Mouse (Mus musculus) midbrain, embryonic 10.5 days (tissue): ENCODE data around the gene Syne4. TPM values are rescaled to one million over a fixed set of nuclear protein-coding genes. Genes with fewer than 3 reads are reported as not detected.

Experiments used
- DNase-seq: peaks from one replicate; pipeline ENCODE4 v3.0.0-alpha.2; 2017; ENCODE audit warnings: low spot score
- H3K27ac ChIP-seq: fragments of 300-500 bp; sonication (generic); replicated peaks from 2 replicates; pipeline ENCODE4 v1.5.1; 2016; ENCODE audit warnings: mild to moderate bottlenecking
- H3K27me3 ChIP-seq: fragments of 300-500 bp; sonication (generic); 2 replicates; pipeline ENCODE4 v1.6.1; 2016; ENCODE audit warnings: low read depth, mild to moderate bottlenecking; ENCODE audit not compliant: poor library complexity, severe bottlenecking
- H3K36me3 ChIP-seq: fragments of 300-500 bp; sonication (generic); 2 replicates; pipeline ENCODE4 v1.6.1; 2016; ENCODE audit warnings: mild to moderate bottlenecking, moderate library complexity
- H3K4me1 ChIP-seq: fragments of 300-500 bp; sonication (generic); 2 replicates; pipeline ENCODE4 v1.6.1; 2016
- H3K4me3 ChIP-seq: fragments of 300-500 bp; sonication (generic); 2 replicates; pipeline ENCODE4 v1.5.1; 2016; ENCODE audit warnings: mild to moderate bottlenecking, moderate library complexity
- H3K9me3 ChIP-seq: fragments of 300-500 bp; sonication (generic); replicated peaks from 2 replicates; pipeline ENCODE4 v1.6.1; 2016; ENCODE audit warnings: mild to moderate bottlenecking
- WGBS: fragments of 180-500 bp; shearing (Covaris S2); methylation state at CpG from one replicate; pipeline ENCODE4 v1.1.7; 2016; 5-methylcytosine and 5-hydroxymethylcytosine counted together
- polyA plus RNA-seq: library from polyadenylated mRNA; unstranded; fragments of >200 nt; fragmentation: Nextera tagmentation; extraction: Ambion mirVana; gene quantifications from 2 replicates; pipeline ENCODE4 v1.2.1, GENCODE M21; 2016

Gene Syne4
- polyA plus RNA-seq, 1 experiment from 2014 or later, result 14.8 TPM

- no peaks in the 10 kb centered on the region; the same call in 1 of the 2 replicates for H3K27me3 ChIP-seq
- H3K36me3 ChIP-seq, result no peaks in the 10 kb centered on the region
- no peak for DNase-seq
- no peaks in the 10 kb centered on the region for H3K9me3 ChIP-seq
- WGBS, result 75% methylated on average over 8 of the region's 8 CpGs
- H3K4me3 ChIP-seq, result no peak overlapping the region
- H3K4me1 ChIP-seq, result peaks cover 25% of the 10 kb centered on the region
- H3K27ac ChIP-seq, result no peak overlapping the region
Observed at GRCm38 (mm10) chr7:30286701-30287410, 27.8 kb upstream of the Syne4 start.

- Histone ChIP-seq H3K4me3 (no peak overlapping the region), H3K36me3 (peaks cover 6% of the 10 kb centered on the region), H3K4me1 (peaks cover 36% of the 10 kb centered on the region), H3K9me3 (no peaks in the 10 kb centered on the region), H3K27ac (no peak overlapping the region), H3K27me3 (no peaks in the 10 kb centered on the region; the same call in 1 of the 2 replicates)
- no peak for DNase-seq
- 74% methylated on average over 6 of the region's 6 CpGs for WGBS
Observed at GRCm38 (mm10) chr7:30288046-30288445, 26.6 kb upstream of the Syne4 start.

- no peak for DNase-seq
- Histone ChIP-seq H3K4me3 (no peak overlapping the region), H3K36me3 (peaks cover 16% of the 10 kb centered on the region), H3K27me3 (no peaks in the 10 kb centered on the region; the same call in 1 of the 2 replicates), H3K9me3 (no peaks in the 10 kb centered on the region), H3K4me1 (peaks cover 45% of the 10 kb centered on the region), H3K27ac (peak overlapping the region; percentile 24)
- WGBS, result 71% methylated on average over 7 of the region's 7 CpGs
Observed at GRCm38 (mm10) chr7:30289071-30289713, 25.4 kb upstream of the Syne4 start.

GRCm38 (mm10) chr7:30289714-30290399 is 24.8 kb upstream of the Syne4 start:
- H3K9me3 ChIP-seq, result no peaks in the 10 kb centered on the region
- H3K27me3 ChIP-seq, result no peaks in the 10 kb centered on the region; the same call in 1 of the 2 replicates
- no peak overlapping the region for H3K4me3 ChIP-seq
- 61% methylated on average over 10 of the region's 10 CpGs for WGBS
- H3K27ac ChIP-seq, result peak overlapping the region; percentile 24
- H3K4me1 ChIP-seq, result peaks cover 47% of the 10 kb centered on the region
- DNase-seq, result peak; percentile 28
- peaks cover 22% of the 10 kb centered on the region for H3K36me3 ChIP-seq

- Histone ChIP-seq H3K4me1 (peaks cover 47% of the 10 kb centered on the region), H3K9me3 (no peaks in the 10 kb centered on the region), H3K27me3 (no peaks in the 10 kb centered on the region; the same call in 1 of the 2 replicates), H3K4me3 (peak within 1 kb of the TSS; percentile 92), H3K27ac (peak within 1 kb of the TSS; percentile 95), H3K36me3 (peaks cover 38% of the 10 kb centered on the region)
- DNase-seq, result peak; percentile 86
- WGBS, result 8% methylated on average over 35 of the region's 35 CpGs
Observed at GRCm38 (mm10) chr7:30291215-30292131, 23.1 kb upstream of the Syne4 start, which contains the start of gene Clip3. Gene Clip3 (plus strand): TSS chr7:30291728.

- Histone ChIP-seq H3K36me3 (peaks cover 62% of the 10 kb centered on the region), H3K4me3 (peak overlapping the region; percentile 7; the same call in 1 of the 2 replicates), H3K4me1 (peaks cover 42% of the 10 kb centered on the region), H3K9me3 (no peaks in the 10 kb centered on the region), H3K27ac (no peak overlapping the region), H3K27me3 (no peaks in the 10 kb centered on the region; the same call in 1 of the 2 replicates)
- 87% methylated on average over 13 of the region's 13 CpGs for WGBS
- DNase-seq, result no peak
Observed at GRCm38 (mm10) chr7:30293795-30294194, 20.8 kb upstream of the Syne4 start.

- Histone ChIP-seq H3K4me3 (peak overlapping the region; percentile 7; the same call in 1 of the 2 replicates), H3K27ac (no peak overlapping the region), H3K9me3 (no peaks in the 10 kb centered on the region), H3K27me3 (no peaks in the 10 kb centered on the region), H3K4me1 (peaks cover 39% of the 10 kb centered on the region), H3K36me3 (peaks cover 67% of the 10 kb centered on the region)
- 94% methylated on average over 5 of the region's 5 CpGs for WGBS
- no peak for DNase-seq
Observed at GRCm38 (mm10) chr7:30294296-30294695, 20.3 kb upstream of the Syne4 start.

- peaks cover 75% of the 10 kb centered on the region for H3K36me3 ChIP-seq
- 78% methylated on average over 10 of the region's 10 CpGs for WGBS
- DNase-seq, result no peak
Observed at GRCm38 (mm10) chr7:30295103-30295502, 19.5 kb upstream of the Syne4 start.

GRCm38 (mm10) chr7:30296816-30297215 is 17.8 kb upstream of the Syne4 start:
- no peaks in the 10 kb centered on the region for H3K27me3 ChIP-seq
- H3K4me1 ChIP-seq, result peaks cover 22% of the 10 kb centered on the region
- DNase-seq, result no peak
- H3K27ac ChIP-seq, result no peak overlapping the region
- no peak overlapping the region for H3K4me3 ChIP-seq
- peaks cover 89% of the 10 kb centered on the region for H3K36me3 ChIP-seq
- WGBS, result 93% methylated on average over 15 of the region's 15 CpGs
- no peaks in the 10 kb centered on the region for H3K9me3 ChIP-seq

More at GRCm38 (mm10) chr7:30295103-30295502, 19.5 kb upstream of the Syne4 start:
- H3K27me3 ChIP-seq, result no peaks in the 10 kb centered on the region
- H3K4me1 ChIP-seq, result peaks cover 31% of the 10 kb centered on the region
- H3K27ac ChIP-seq, result no peak overlapping the region
- H3K4me3 ChIP-seq, result no peak overlapping the region
- H3K9me3 ChIP-seq, result no peaks in the 10 kb centered on the region

- Histone ChIP-seq H3K4me1 (peaks cover 18% of the 10 kb centered on the region), H3K4me3 (no peak overlapping the region), H3K9me3 (no peaks in the 10 kb centered on the region), H3K27ac (no peak overlapping the region), H3K27me3 (no peaks in the 10 kb centered on the region), H3K36me3 (peaks cover 94% of the 10 kb centered on the region)
- 86% methylated on average over 16 of the region's 16 CpGs for WGBS
- no peak for DNase-seq
Observed at GRCm38 (mm10) chr7:30297266-30297665, 17.3 kb upstream of the Syne4 start.

GRCm38 (mm10) chr7:30300914-30301313 is 13.7 kb upstream of the Syne4 start:
- peak; percentile 37 for DNase-seq
- H3K36me3 ChIP-seq, result peaks cover 90% of the 10 kb centered on the region
- H3K4me1 ChIP-seq, result no peaks in the 10 kb centered on the region
- no peak overlapping the region for H3K4me3 ChIP-seq
- WGBS, result 48% methylated on average over 3 of the region's 3 CpGs
- H3K27me3 ChIP-seq, result no peaks in the 10 kb centered on the region
- no peak overlapping the region for H3K27ac ChIP-seq
- no peaks in the 10 kb centered on the region for H3K9me3 ChIP-seq
